Mouse (Mus musculus) cortical plate, adult 2 months (tissue): ENCODE measurements around the gene Vpreb3.

ENCODE experiments used
- CTCF ChIP-seq: fragments of 200-500 bp; IDR thresholded peaks from 2 replicates; pipeline ENCODE4 v1.5.1; 2011; ENCODE audit warnings: mild to moderate bottlenecking, control low read depth, low read length; ENCODE audit not compliant: insufficient read depth; ENCODE audit errors: extremely low read depth
- POLR2A ChIP-seq: fragments of 200-500 bp; IDR thresholded peaks from 2 replicates; pipeline ENCODE4 v1.6.1; 2011; ENCODE audit warnings: mild to moderate bottlenecking, low read length, control low read depth; ENCODE audit not compliant: insufficient read depth; ENCODE audit errors: extremely low read depth

DNA sequence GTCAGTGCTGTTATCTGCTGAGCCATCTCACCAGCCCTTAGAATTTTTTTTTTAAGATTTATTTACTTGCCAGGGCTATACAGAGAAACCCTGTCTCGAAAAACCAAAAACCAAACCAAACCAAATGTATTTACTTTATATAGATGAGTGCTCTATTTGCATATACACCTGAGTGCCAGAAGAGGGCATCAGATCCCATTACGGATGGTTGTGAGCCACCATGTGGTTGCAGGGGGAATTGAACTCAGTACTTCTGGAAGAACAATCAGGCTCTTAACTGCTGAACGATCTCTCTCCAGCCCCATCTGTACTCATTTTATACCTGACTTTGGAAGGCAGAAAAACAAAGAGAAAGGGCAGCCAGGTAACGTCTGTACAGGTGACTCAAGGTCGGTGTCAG, 32.4 kb downstream of the Vpreb3 start:
- TF ChIP-seq POLR2A (no peak), CTCF (peak; percentile 50)
